Mouse (Mus musculus): Measurements from ENCODE around the gene Msrb1. TPM values are rescaled to one million over a fixed set of nuclear protein-coding genes. Genes with fewer than 3 reads are reported as not detected.
A peak's percentile ranks its signal among the peaks of the same experiment; 100 is the strongest.

Msrb1 gene
- polyA plus RNA-seq, 1 experiment from 2014 or later, result 23.0 TPM

GRCm38 (mm10) chr17:24698715-24699114, 37.7 kb upstream of the Msrb1 start:
- Histone ChIP-seq H3K4me3 (ENCODE audit: low read depth, low read length) (no peak overlapping the region), H3K4me2 (no peak overlapping the region), H3K4me1 (ENCODE audit: control insufficient read depth, insufficient read depth, low read length) (peaks cover 10% of the 10 kb centered on the region), H3K9ac (ENCODE audit: low read length) (no peak overlapping the region), H3K27ac (ENCODE audit: low read depth, low read length) (no peak overlapping the region), H3K9me3 (ENCODE audit: control insufficient read depth, low read length) (no peaks in the 10 kb centered on the region), H3K36me3 (ENCODE audit: control insufficient read depth, insufficient read depth, low read length) (peaks cover 16% of the 10 kb centered on the region), H3K27me3 (ENCODE audit: control insufficient read depth, insufficient read depth, low read length) (no peaks in the 10 kb centered on the region)
- no peak for DNase-seq (ENCODE audit: low spot score, missing footprints)
- WGBS, result 72% methylated on average over 9 of the region's 9 CpGs
- no peak for ATAC-seq (ENCODE audit: low FRiP score)

GRCm38 (mm10) chr17:24699473-24699872, 37.0 kb upstream of the Msrb1 start:
- H3K36me3 ChIP-seq (ENCODE audit: control insufficient read depth, insufficient read depth, low read length), result peaks cover 24% of the 10 kb centered on the region
- 83% methylated on average over 2 of the region's 2 CpGs for WGBS

GRCm38 (mm10) chr17:24701251-24701650, 35.2 kb upstream of the Msrb1 start:
- H3K9ac ChIP-seq (ENCODE audit: low read length), result no peak overlapping the region
- H3K9me3 ChIP-seq (ENCODE audit: control insufficient read depth, low read length), result no peaks in the 10 kb centered on the region
- peaks cover 3% of the 10 kb centered on the region; the same call in 1 of the 2 replicates for H3K4me1 ChIP-seq (ENCODE audit: control insufficient read depth, insufficient read depth, low read length)
- no peaks in the 10 kb centered on the region for H3K27me3 ChIP-seq (ENCODE audit: control insufficient read depth, insufficient read depth, low read length)
- no peak overlapping the region for H3K4me2 ChIP-seq
- peaks cover 28% of the 10 kb centered on the region for H3K36me3 ChIP-seq (ENCODE audit: control insufficient read depth, insufficient read depth, low read length)
- DNase-seq (ENCODE audit: low spot score, missing footprints) (no peak), ATAC-seq (ENCODE audit: low FRiP score) (no peak)
- H3K4me3 ChIP-seq (ENCODE audit: low read depth, low read length), result no peak overlapping the region
- WGBS, result 91% methylated on average over 9 of the region's 9 CpGs
- no peak overlapping the region for H3K27ac ChIP-seq (ENCODE audit: low read depth, low read length)

More at GRCm38 (mm10) chr17:24699473-24699872, 37.0 kb upstream of the Msrb1 start:
- Histone ChIP-seq H3K27me3 (ENCODE audit: control insufficient read depth, insufficient read depth, low read length) (no peaks in the 10 kb centered on the region), H3K9me3 (ENCODE audit: control insufficient read depth, low read length) (no peaks in the 10 kb centered on the region), H3K4me1 (ENCODE audit: control insufficient read depth, insufficient read depth, low read length) (peaks cover 8% of the 10 kb centered on the region; the same call in 1 of the 2 replicates), H3K4me2 (no peak overlapping the region), H3K27ac (ENCODE audit: low read depth, low read length) (no peak overlapping the region), H3K9ac (ENCODE audit: low read length) (no peak overlapping the region), H3K4me3 (ENCODE audit: low read depth, low read length) (no peak overlapping the region)
- no peak for DNase-seq (ENCODE audit: low spot score, missing footprints)
- ATAC-seq (ENCODE audit: low FRiP score), result no peak

- ATAC-seq (ENCODE audit: low FRiP score), result no peak
- Histone ChIP-seq H3K4me2 (no peak overlapping the region), H3K4me1 (ENCODE audit: control insufficient read depth, insufficient read depth, low read length) (peaks cover 6% of the 10 kb centered on the region; the same call in 1 of the 2 replicates), H3K4me3 (ENCODE audit: low read depth, low read length) (no peak overlapping the region), H3K27ac (ENCODE audit: low read depth, low read length) (no peak overlapping the region), H3K9ac (ENCODE audit: low read length) (no peak overlapping the region), H3K9me3 (ENCODE audit: control insufficient read depth, low read length) (no peaks in the 10 kb centered on the region), H3K27me3 (ENCODE audit: control insufficient read depth, insufficient read depth, low read length) (no peaks in the 10 kb centered on the region), H3K36me3 (ENCODE audit: control insufficient read depth, insufficient read depth, low read length) (peaks cover 26% of the 10 kb centered on the region)
- no peak for DNase-seq (ENCODE audit: low spot score, missing footprints)
- 96% methylated on average over 3 of the region's 3 CpGs for WGBS
Measured at GRCm38 (mm10) chr17:24705821-24706220, 30.6 kb upstream of the Msrb1 start.

- 4% methylated on average over 32 of the region's 32 CpGs for WGBS
- ATAC-seq (ENCODE audit: low FRiP score), result peak; percentile 85
- H3K4me3 ChIP-seq (ENCODE audit: low read depth, low read length), result peak within 1 kb of the TSS; percentile 83
- H3K27me3 ChIP-seq (ENCODE audit: control insufficient read depth, insufficient read depth, low read length), result no peaks in the 10 kb centered on the region
- peaks cover 16% of the 10 kb centered on the region for H3K36me3 ChIP-seq (ENCODE audit: control insufficient read depth, insufficient read depth, low read length)
- H3K9me3 ChIP-seq (ENCODE audit: control insufficient read depth, low read length), result no peaks in the 10 kb centered on the region
- peak within 1 kb of the TSS; percentile 76 for H3K4me2 ChIP-seq
- DNase-seq (ENCODE audit: low spot score, missing footprints), result peak; percentile 100
- peak within 1 kb of the TSS; percentile 84 for H3K9ac ChIP-seq (ENCODE audit: low read length)
- H3K27ac ChIP-seq (ENCODE audit: low read depth, low read length), result no peak within 1 kb of the TSS; the same call in 1 of the 2 replicates
- H3K4me1 ChIP-seq (ENCODE audit: control insufficient read depth, insufficient read depth, low read length), result peaks cover 6% of the 10 kb centered on the region; the same call in 1 of the 2 replicates
Measured at GRCm38 (mm10) chr17:24706982-24707800, 29.3 kb upstream of the Msrb1 start, which contains the start of gene Tbl3. Gene Tbl3 (minus strand): TSS chr17:24707660.

- WGBS, result 8% methylated on average over 24 of the region's 24 CpGs
- Histone ChIP-seq H3K4me1 (ENCODE audit: control insufficient read depth, insufficient read depth, low read length) (peaks cover 6% of the 10 kb centered on the region; the same call in 1 of the 2 replicates), H3K9ac (ENCODE audit: low read length) (peak overlapping the region; percentile 84), H3K27ac (ENCODE audit: low read depth, low read length) (no peak overlapping the region; the same call in 1 of the 2 replicates), H3K9me3 (ENCODE audit: control insufficient read depth, low read length) (no peaks in the 10 kb centered on the region), H3K4me2 (peak overlapping the region; percentile 76), H3K36me3 (ENCODE audit: control insufficient read depth, insufficient read depth, low read length) (peaks cover 13% of the 10 kb centered on the region), H3K27me3 (ENCODE audit: control insufficient read depth, insufficient read depth, low read length) (no peaks in the 10 kb centered on the region), H3K4me3 (ENCODE audit: low read depth, low read length) (peak overlapping the region; percentile 83)
- ATAC-seq (ENCODE audit: low FRiP score) (peak; percentile 70; the same call in 1 of the 2 replicates), DNase-seq (ENCODE audit: low spot score, missing footprints) (peak; percentile 86)
Measured at GRCm38 (mm10) chr17:24707801-24708425, 28.5 kb upstream of the Msrb1 start.

GRCm38 (mm10) chr17:24708646-24709045, 27.8 kb upstream of the Msrb1 start:
- no peak overlapping the region for H3K27ac ChIP-seq (ENCODE audit: low read depth, low read length)
- DNase-seq (ENCODE audit: low spot score, missing footprints) (no peak), ATAC-seq (ENCODE audit: low FRiP score) (no peak)
- no peaks in the 10 kb centered on the region for H3K27me3 ChIP-seq (ENCODE audit: control insufficient read depth, insufficient read depth, low read length)
- 28% methylated on average over 2 of the region's 2 CpGs for WGBS
- no peak overlapping the region for H3K9ac ChIP-seq (ENCODE audit: low read length)
- H3K4me1 ChIP-seq (ENCODE audit: control insufficient read depth, insufficient read depth, low read length), result peaks cover 6% of the 10 kb centered on the region; the same call in 1 of the 2 replicates
- no peak overlapping the region for H3K4me2 ChIP-seq
- H3K36me3 ChIP-seq (ENCODE audit: control insufficient read depth, insufficient read depth, low read length), result peaks cover 12% of the 10 kb centered on the region
- H3K4me3 ChIP-seq (ENCODE audit: low read depth, low read length), result no peak overlapping the region
- H3K9me3 ChIP-seq (ENCODE audit: control insufficient read depth, low read length), result no peaks in the 10 kb centered on the region

- DNase-seq (ENCODE audit: low spot score, missing footprints) (no peak), ATAC-seq (ENCODE audit: low FRiP score) (no peak)
- Histone ChIP-seq H3K9me3 (ENCODE audit: control insufficient read depth, low read length) (no peaks in the 10 kb centered on the region), H3K4me3 (ENCODE audit: low read depth, low read length) (no peak overlapping the region), H3K27ac (ENCODE audit: low read depth, low read length) (no peak overlapping the region), H3K4me2 (no peak overlapping the region), H3K4me1 (ENCODE audit: control insufficient read depth, insufficient read depth, low read length) (no peaks in the 10 kb centered on the region), H3K36me3 (ENCODE audit: control insufficient read depth, insufficient read depth, low read length) (no peaks in the 10 kb centered on the region), H3K27me3 (ENCODE audit: control insufficient read depth, insufficient read depth, low read length) (no peaks in the 10 kb centered on the region), H3K9ac (ENCODE audit: low read length) (no peak overlapping the region)
- 18% methylated on average over 6 of the region's 6 CpGs for WGBS
Measured at GRCm38 (mm10) chr17:24715556-24715955, 20.9 kb upstream of the Msrb1 start.

- H3K27me3 ChIP-seq (ENCODE audit: control insufficient read depth, insufficient read depth, low read length), result no peaks in the 10 kb centered on the region
- no peak overlapping the region for H3K27ac ChIP-seq (ENCODE audit: low read depth, low read length)
- H3K9ac ChIP-seq (ENCODE audit: low read length), result no peak overlapping the region
- H3K9me3 ChIP-seq (ENCODE audit: control insufficient read depth, low read length), result no peaks in the 10 kb centered on the region
- no peak overlapping the region for H3K4me3 ChIP-seq (ENCODE audit: low read depth, low read length)
- DNase-seq (ENCODE audit: low spot score, missing footprints) (no peak), ATAC-seq (ENCODE audit: low FRiP score) (no peak)
- no peak overlapping the region for H3K4me2 ChIP-seq
- peaks cover 2% of the 10 kb centered on the region for H3K4me1 ChIP-seq (ENCODE audit: control insufficient read depth, insufficient read depth, low read length)
- H3K36me3 ChIP-seq (ENCODE audit: control insufficient read depth, insufficient read depth, low read length), result 0 out of 2 replicates have a peak, but pooled peaks cover under 1% of the 10 kb centered on the region
- WGBS, result 88% methylated on average over 15 of the region's 15 CpGs
Measured at GRCm38 (mm10) chr17:24716166-24716682, 20.2 kb upstream of the Msrb1 start.

Measured in midbrain, embryonic 11.5 days (tissue).